Mouse (Mus musculus) erythroblast, adult 5-6 weeks (primary cell): Measurements from ENCODE around the gene Kcnc1. TPM values are rescaled to one million over a fixed set of nuclear protein-coding genes. Genes with fewer than 3 reads are reported as not detected.

Experiments used
- ATAC-seq: replicated peaks from 2 replicates; pipeline ENCODE4 v1.8.0; 2016; ENCODE audit warnings: moderate number of reproducible peaks, mild to moderate bottlenecking, moderate TSS enrichment, inconsistent platforms; ENCODE audit not compliant: poor library complexity, low FRiP score, severe bottlenecking
- total RNA-seq, 2 experiments: library from RNA; stranded (forward) in 1 of 2; stranded (reverse) in 1 of 2; fragments of 150-400 nt in 1 of 2; fragments of 200-764, 138-1000 nt in 1 of 2; gene quantifications; 2 replicates each; pipeline versions ENCODE4 v1.2.3 to v1.2.4; 2015 to 2017; ENCODE audit warnings: low replicate concordance in 2 of 2

The Kcnc1 gene
- total RNA-seq, 2 experiments from 2014 or later, result not detected

GRCm38 (mm10) chr7:46393718-46394511 is 2.4 kb upstream of the Kcnc1 start:
- no peak for ATAC-seq

DNA sequence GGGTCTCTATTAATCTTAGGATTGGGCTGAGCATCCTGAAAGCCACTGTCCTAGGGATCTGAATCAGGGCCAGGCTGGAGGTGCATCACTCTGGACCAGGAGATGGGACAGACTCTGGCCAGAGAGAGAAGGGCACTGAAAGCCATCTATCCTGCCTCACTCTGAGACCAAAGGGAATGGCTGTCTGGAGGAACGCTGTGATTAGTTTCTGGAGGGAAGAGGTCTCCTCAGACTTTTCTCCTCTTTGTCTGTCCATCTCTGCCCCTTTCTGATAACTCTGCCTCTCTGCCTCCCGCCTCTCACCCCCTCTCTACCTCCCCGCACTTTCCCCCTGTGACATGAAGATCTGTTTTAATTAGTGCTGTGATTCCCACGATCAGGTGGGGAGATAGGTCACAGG is 1.4 kb upstream of the Kcnc1 start:
- ATAC-seq, result no peak

GRCm38 (mm10) chr7:46395571-46395970 is 726 bp upstream of the Kcnc1 start:
- no peak for ATAC-seq

DNA sequence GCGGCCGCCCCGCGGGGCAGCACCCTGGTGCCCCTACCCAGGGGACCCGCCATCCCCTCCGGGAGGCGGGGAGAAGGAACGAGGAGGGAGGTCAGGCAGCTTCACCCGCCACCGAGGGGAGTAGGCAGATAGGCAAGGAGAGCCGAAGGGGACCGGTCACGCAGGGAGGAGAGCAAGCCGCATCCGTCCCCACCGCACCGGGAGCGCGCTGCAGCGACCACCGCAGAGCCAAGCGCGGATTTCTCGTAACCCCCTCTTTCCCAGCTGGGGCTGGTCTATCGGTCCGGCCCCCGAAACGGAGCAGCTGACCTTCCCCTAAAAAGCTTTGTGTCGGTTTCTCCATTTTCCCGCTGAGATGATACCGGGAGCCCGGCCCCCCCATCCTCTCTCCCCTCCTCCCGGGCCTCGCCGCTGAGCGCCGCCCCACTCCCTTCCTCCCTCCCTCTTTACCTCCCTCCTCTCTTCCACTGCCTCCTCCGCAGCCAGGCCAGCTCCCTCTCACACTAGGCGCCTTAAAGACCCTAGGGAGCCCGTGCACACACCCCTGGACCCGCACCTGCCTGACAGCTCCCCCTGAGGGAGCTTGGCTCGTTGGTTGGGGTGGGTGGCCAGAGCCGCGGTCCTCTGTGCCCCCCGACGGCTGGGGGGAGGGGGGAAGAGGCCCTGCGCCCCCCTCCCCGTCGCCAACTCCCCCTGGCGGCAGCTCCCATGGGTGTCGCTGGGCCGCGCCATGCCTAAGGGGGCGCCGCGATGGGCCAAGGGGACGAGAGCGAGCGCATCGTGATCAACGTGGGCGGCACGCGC is 833 bp downstream of the Kcnc1 start:
- no peak for ATAC-seq

- ATAC-seq, result no peak
Observed at GRCm38 (mm10) chr7:46397732-46398333, 1.5 kb downstream of the Kcnc1 start.

- no peak for ATAC-seq
Observed at GRCm38 (mm10) chr7:46398612-46399011, 2.3 kb downstream of the Kcnc1 start.

DNA sequence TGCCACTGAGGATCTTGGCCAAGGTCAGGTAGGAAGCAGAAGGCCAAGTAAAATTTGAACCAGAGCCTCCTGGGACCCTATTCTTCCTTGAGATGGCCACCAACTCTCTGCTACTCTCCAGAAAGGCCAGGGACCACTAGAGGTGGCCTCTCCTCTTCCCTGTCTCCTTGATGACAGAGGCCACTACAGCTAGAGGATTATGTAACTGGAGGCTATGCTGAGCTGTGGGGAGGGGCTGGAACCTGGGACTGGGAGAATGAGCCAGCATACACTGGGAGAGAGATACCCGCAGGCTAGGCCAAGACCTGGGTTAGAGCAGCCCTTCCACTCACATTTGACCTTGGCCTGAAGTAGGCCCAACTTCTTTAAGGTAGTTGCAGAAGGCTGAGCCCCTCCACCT is 3.4 kb downstream of the Kcnc1 start:
- ATAC-seq, result no peak

- no peak for ATAC-seq
Observed at GRCm38 (mm10) chr7:46400346-46400745, 4.0 kb downstream of the Kcnc1 start.

- ATAC-seq, result no peak
Observed at GRCm38 (mm10) chr7:46401371-46402180, 5.3 kb downstream of the Kcnc1 start.

GRCm38 (mm10) chr7:46403616-46404485 is 7.6 kb downstream of the Kcnc1 start:
- no peak for ATAC-seq

DNA sequence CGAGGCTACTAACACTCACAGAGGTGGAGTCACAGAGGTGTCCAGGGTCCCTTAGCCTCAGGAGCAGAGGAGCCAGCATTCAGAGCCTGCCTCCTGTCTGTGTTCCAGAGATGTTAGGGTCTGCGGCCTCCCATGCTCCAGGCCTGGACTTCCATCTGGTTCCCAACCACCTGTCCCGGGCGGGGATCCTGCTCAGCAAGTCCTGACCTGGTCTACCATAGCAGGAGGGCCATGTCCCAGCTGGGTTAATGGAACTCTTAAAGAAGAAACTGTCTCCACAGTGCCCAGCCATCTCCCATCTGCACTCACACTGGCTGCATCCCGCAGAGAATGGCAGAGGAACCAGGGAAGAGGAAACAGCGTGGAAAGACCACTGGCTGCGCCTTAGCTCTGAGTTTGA is 8.5 kb downstream of the Kcnc1 start:
- ATAC-seq, result no peak

- ATAC-seq, result no peak
Observed at GRCm38 (mm10) chr7:46408606-46409005, 12.3 kb downstream of the Kcnc1 start.

- ATAC-seq, result no peak
Observed at GRCm38 (mm10) chr7:46409204-46409789, 13.0 kb downstream of the Kcnc1 start.

GRCm38 (mm10) chr7:46410727-46411126 is 14.4 kb downstream of the Kcnc1 start:
- ATAC-seq, result no peak

- no peak for ATAC-seq
Observed at GRCm38 (mm10) chr7:46412823-46413222, 16.5 kb downstream of the Kcnc1 start.

DNA sequence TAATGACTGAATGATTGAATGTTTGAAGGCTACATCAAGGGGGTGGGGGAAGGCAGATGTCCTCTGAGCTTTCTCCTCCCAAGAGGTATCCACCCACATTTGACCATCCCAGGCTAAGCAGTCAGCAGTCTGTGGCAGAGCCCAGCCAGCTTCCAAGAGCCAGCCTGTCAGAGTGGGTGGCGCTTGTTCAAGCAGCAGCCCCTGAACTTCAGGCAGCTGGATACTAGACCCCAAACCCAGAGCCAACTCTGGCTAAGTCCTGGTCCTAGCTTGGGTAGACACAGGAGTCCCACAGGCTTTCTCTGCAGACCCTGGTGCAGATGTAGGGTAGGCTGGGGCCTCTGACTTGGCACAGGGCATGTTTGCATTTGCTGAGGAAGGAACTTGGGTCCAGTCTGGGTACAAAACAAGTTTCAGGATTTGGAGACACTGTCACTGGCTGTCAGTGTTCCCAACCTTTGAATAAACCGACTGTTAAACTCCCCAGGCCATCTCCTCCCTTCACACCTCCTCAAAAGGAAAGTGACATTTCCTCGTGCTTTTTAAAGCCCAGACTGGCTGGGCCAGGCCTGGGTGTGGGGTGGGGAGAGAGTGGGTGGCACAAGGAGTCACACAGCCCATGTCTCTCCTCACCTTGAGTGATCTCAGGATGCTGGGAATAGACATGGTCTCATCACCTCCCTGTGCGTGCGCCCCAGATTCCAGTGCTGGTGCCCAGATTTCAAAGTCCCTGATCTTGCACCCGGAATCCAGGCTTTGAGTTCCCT is 17.8 kb downstream of the Kcnc1 start:
- no peak for ATAC-seq

DNA sequence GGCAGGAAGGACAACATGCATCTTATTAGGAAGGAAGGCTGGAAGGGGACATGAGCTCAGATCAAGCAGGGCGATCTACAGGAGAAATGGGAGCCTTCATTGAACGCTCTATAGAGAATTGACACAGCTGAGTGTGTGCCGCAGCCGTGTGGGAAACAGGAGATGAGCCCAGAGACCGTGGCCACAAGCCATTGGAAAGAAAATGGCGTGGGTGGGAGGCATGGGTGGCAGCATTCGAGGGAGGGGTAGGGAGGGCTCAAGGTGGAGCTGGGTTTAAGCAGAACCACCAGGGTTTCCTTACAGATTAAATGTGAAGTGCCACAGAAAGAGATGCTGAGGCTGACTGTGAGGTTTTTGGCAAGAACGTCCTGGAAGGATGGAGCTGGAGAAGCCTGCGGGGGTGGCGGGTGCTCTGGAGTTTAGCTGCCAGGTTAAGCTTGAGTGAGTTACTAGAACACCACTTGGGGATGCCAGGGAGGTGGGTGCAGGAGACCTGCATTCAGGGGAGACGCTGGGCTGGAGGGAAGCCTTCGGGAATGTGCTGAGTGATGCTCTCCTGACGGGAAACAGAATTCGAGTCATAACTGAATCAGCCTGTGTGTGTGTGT is 19.6 kb downstream of the Kcnc1 start:
- no peak for ATAC-seq

DNA sequence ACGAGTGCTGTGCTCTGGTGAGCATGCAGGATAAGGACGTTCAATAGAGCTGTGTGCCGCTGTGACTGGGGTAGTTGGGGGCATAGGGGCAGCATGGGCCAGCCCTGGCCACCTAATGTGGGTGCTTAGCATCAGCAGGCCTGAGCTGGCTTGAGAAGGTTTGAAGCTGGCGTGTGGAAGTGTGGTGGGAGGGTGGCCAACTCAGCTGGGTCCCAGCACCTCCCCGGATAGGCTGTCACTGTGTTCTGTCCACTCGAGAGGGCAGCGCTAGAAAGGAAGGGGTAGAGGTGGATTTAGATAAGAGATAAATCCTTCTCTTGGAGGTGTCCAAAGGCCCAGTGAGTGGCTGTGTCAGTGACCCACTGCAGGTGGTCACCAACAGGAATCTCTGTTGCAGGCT is 21.2 kb downstream of the Kcnc1 start:
- no peak for ATAC-seq
